In genomic region chr1:152901419-152901764, GRCm38 (mm10) we compare ENCODE assay signal across 7 mouse cellular contexts. TPM values are rescaled to one million over a fixed set of nuclear protein-coding genes. Genes with fewer than 3 reads are reported as not detected.
DNase-seq lines count a peak whose midpoint lies in the region; ATAC-seq and TF ChIP-seq lines count a peak whose summit lies in the region.

No protein-coding gene starts in this region.

- H3K9ac ChIP-seq in embryonic facial prominence, embryonic 15.5 days = peak overlapping the region; percentile 85
- H3K9ac ChIP-seq in limb, embryonic 12.5 days (replicated peaks) = peak overlapping the region; percentile 97

- H3K4me3 ChIP-seq in megakaryocyte, embryonic 14.5 days (replicated peaks) = peak overlapping the region; percentile 98
- H3K4me3 ChIP-seq in embryonic facial prominence, embryonic 15.5 days (replicated peaks) = peak overlapping the region; percentile 95
- peak overlapping the region; percentile 94 for H3K4me3 ChIP-seq in limb, embryonic 12.5 days (replicated peaks)
- H3K4me3 ChIP-seq in small intestine, adult 2 months (ENCODE audit: low read depth, low read length) = peak overlapping the region; percentile 99

- DNase-seq in gastrocnemius, postnatal 14 days = no peak

- H3K27ac ChIP-seq in embryonic facial prominence, embryonic 15.5 days (replicated peaks) = peak overlapping the region; percentile 97
- H3K27ac ChIP-seq in limb, embryonic 12.5 days = peak overlapping the region; percentile 97
- no peak overlapping the region for H3K27ac ChIP-seq in small intestine, adult 2 months (ENCODE audit: insufficient read depth, low read depth, low read length)

- no peak for TF ChIP-seq CTCF in small intestine, adult 2 months (IDR thresholded peaks at IDR 0.05; ENCODE audit: extremely low read depth, insufficient read length, insufficient replicate concordance, low read depth, low read length)

- no peaks in the 10 kb centered on the region for H3K27me3 ChIP-seq in megakaryocyte, embryonic 14.5 days (replicated peaks)
- H3K27me3 ChIP-seq in embryonic facial prominence, embryonic 15.5 days = no peaks in the 10 kb centered on the region
- H3K27me3 ChIP-seq in limb, embryonic 12.5 days = no peaks in the 10 kb centered on the region
- H3K27me3 ChIP-seq in small intestine, adult 2 months (ENCODE audit: control insufficient read depth, insufficient read depth, low read length) = no peaks in the 10 kb centered on the region

- H3K9me3 ChIP-seq in megakaryocyte, embryonic 14.5 days = no peaks in the 10 kb centered on the region
- H3K9me3 ChIP-seq in embryonic facial prominence, embryonic 15.5 days (replicated peaks) = no peaks in the 10 kb centered on the region
- no peaks in the 10 kb centered on the region for H3K9me3 ChIP-seq in limb, embryonic 12.5 days

- intact Hi-C loops in gastrocnemius, postnatal 14 days (cut with DNase I; ENCODE audit: low total_unique reads) = loop anchor here (10.0 kb wide), 1 partner anchor 107 kb away; no protein-coding TSS in a partner anchor

- peak overlapping the region; percentile 70 for H3K4me2 ChIP-seq in embryonic facial prominence, embryonic 15.5 days (replicated peaks)
- peak overlapping the region; percentile 82 for H3K4me2 ChIP-seq in limb, embryonic 12.5 days

- H3K4me1 ChIP-seq in megakaryocyte, embryonic 14.5 days = peaks cover 50% of the 10 kb centered on the region
- peaks cover 20% of the 10 kb centered on the region for H3K4me1 ChIP-seq in embryonic facial prominence, embryonic 15.5 days
- peaks cover 11% of the 10 kb centered on the region for H3K4me1 ChIP-seq in limb, embryonic 12.5 days (replicated peaks)
- no peaks in the 10 kb centered on the region for H3K4me1 ChIP-seq in small intestine, adult 2 months (ENCODE audit: control insufficient read depth, insufficient read depth, insufficient read length, low read length)

- H3K36me3 ChIP-seq in megakaryocyte, embryonic 14.5 days (replicated peaks; ENCODE audit: low read length) = peaks cover 16% of the 10 kb centered on the region
- no peaks in the 10 kb centered on the region for H3K36me3 ChIP-seq in embryonic facial prominence, embryonic 15.5 days
- peaks cover 2% of the 10 kb centered on the region; the same call in 1 of the 2 replicates for H3K36me3 ChIP-seq in limb, embryonic 12.5 days
- H3K36me3 ChIP-seq in small intestine, adult 2 months (ENCODE audit: control insufficient read depth, insufficient read depth, low read length) = peaks cover 5% of the 10 kb centered on the region; the same call in 1 of the 2 replicates

- 2% methylated on average over 6 of the region's 6 CpGs for WGBS in embryonic facial prominence, embryonic 15.5 days
- 3% methylated on average over 6 of the region's 6 CpGs for WGBS in limb, embryonic 12.5 days
- WGBS in small intestine, adult 2 months = 2% methylated on average over 6 of the region's 6 CpGs

- TF ChIP-seq POLR2A in small intestine, adult 2 months (IDR thresholded peaks at IDR 0.05; ENCODE audit: low read depth, low read length) = no peak

- ATAC-seq in megakaryocyte, adult 5-6 weeks (ENCODE audit: poor library complexity, severe bottlenecking) = no peak
- no peak for ATAC-seq in embryonic facial prominence, embryonic 15.5 days (ENCODE audit: insufficient number of reproducible peaks, low FRiP score, low TSS enrichment, low read depth)
- no peak for ATAC-seq in limb, embryonic 12.5 days (ENCODE audit: insufficient number of reproducible peaks, insufficient read depth, low FRiP score, low TSS enrichment, low read depth)
- ATAC-seq in CD4-positive, CD25-positive, alpha-beta regulatory T cell, adult 4 months = no peak

RNA-seq across cellular contexts. Expression of gene Smg7, which starts 1.1 kb away (rescaled TPM):
- 0.47 and 1.2 TPM in 2 replicates for polyA plus RNA-seq in megakaryocyte, embryonic 14.5 days (2012; ENCODE audit: insufficient read depth, low replicate concordance)
- total RNA-seq in megakaryocyte, adult 5-6 weeks (2015) = 75.7 and 77.3 TPM in 2 replicates
- total RNA-seq in megakaryocyte, adult 5-6 weeks (2017) = 20.7 and 31.9 TPM in 2 replicates
- polyA plus RNA-seq in embryonic facial prominence, embryonic 15.5 days (2015; fragmentation: Nextera tagmentation; extraction: Ambion mirVana) = 27.0 and 27.6 TPM in 2 replicates
- polyA plus RNA-seq in limb, embryonic 12.5 days (2016; fragmentation: Nextera tagmentation; extraction: Ambion mirVana) = 28.3 and 34.5 TPM in 2 replicates
- polyA plus RNA-seq in small intestine, adult 2 months (2012; rRNA removed) = 11.1 and 23.5 TPM in 2 replicates
- 10 to 100 TPM; 36.1 to 43.5 TPM for polyA plus RNA-seq in CD4-positive, CD25-positive, alpha-beta regulatory T cell, adult 4 months (2017; shearing (Covaris generic))
- total RNA-seq in gastrocnemius, postnatal 14 days (2021) = 10 to 100 TPM; 33.9 to 34.4 TPM

RNA-seq across cellular contexts. Expression of gene Nmnat2, which starts 53.4 kb away (rescaled TPM):
- polyA plus RNA-seq in megakaryocyte, embryonic 14.5 days (2012; ENCODE audit: insufficient read depth, low replicate concordance) = 0.34 TPM in 1 of 2 replicates, not detected in the other
- not detected in 2 replicates for total RNA-seq in megakaryocyte, adult 5-6 weeks (2015)
- not detected in 2 replicates for total RNA-seq in megakaryocyte, adult 5-6 weeks (2017)
- 2.5 and 2.8 TPM in 2 replicates for polyA plus RNA-seq in embryonic facial prominence, embryonic 15.5 days (2015; fragmentation: Nextera tagmentation; extraction: Ambion mirVana)
- 0.46 and 0.69 TPM in 2 replicates for polyA plus RNA-seq in limb, embryonic 12.5 days (2016; fragmentation: Nextera tagmentation; extraction: Ambion mirVana)
- polyA plus RNA-seq in small intestine, adult 2 months (2012; rRNA removed) = 0.35 and 0.81 TPM in 2 replicates
- polyA plus RNA-seq in CD4-positive, CD25-positive, alpha-beta regulatory T cell, adult 4 months (2017; shearing (Covaris generic)) = under 1 TPM; 0.78 to 0.80 TPM
- total RNA-seq in gastrocnemius, postnatal 14 days (2021) = 1 to 10 TPM in 1 of 2 experiments, under 1 TPM in 1; 0.51 to 1.1 TPM
